Mouse (Mus musculus) liver, embryonic 15.5 days (tissue): Measurements from ENCODE around the gene Srgap2. TPM values are rescaled to one million over a fixed set of nuclear protein-coding genes. Genes with fewer than 3 reads are reported as not detected.
"Not testable (repeated sequence)": the region's sequence is repeated elsewhere in the genome, so short reads cannot be mapped to it uniquely, and the experiment has no call there.

ENCODE experiments used
- ATAC-seq: fragments of 200-750 bp; cut with Nextera tagmentation; 2 replicates; pipeline ENCODE4 v1.8.0; 2017; ENCODE audit warnings: moderate number of reproducible peaks, mild to moderate bottlenecking, moderate library complexity; ENCODE audit not compliant: insufficient read depth
- H3K27ac ChIP-seq: fragments of 300-500 bp; sonication (generic); replicated peaks from 2 replicates; pipeline ENCODE4 v1.5.1; 2015; ENCODE audit warnings: mild to moderate bottlenecking, inconsistent platforms
- H3K27me3 ChIP-seq: fragments of 300-500 bp; sonication (generic); 2 replicates; pipeline ENCODE4 v1.6.1; 2015; ENCODE audit warnings: mild to moderate bottlenecking, inconsistent platforms
- H3K36me3 ChIP-seq: fragments of 300-500 bp; sonication (generic); replicated peaks from 2 replicates; pipeline ENCODE4 v1.6.1; 2015; ENCODE audit warnings: moderate library complexity, mild to moderate bottlenecking, inconsistent platforms
- H3K4me1 ChIP-seq: fragments of 300-500 bp; sonication (generic); replicated peaks from 2 replicates; pipeline ENCODE4 v1.6.1; 2015; ENCODE audit warnings: inconsistent platforms
- H3K4me2 ChIP-seq: fragments of 300-500 bp; sonication (generic); 2 replicates; pipeline ENCODE4 v1.6.1; 2015; ENCODE audit warnings: moderate library complexity, mild to moderate bottlenecking, inconsistent platforms
- H3K4me3 ChIP-seq: fragments of 300-500 bp; sonication (generic); replicated peaks from 2 replicates; pipeline ENCODE4 v1.5.1; 2015; ENCODE audit warnings: mild to moderate bottlenecking, inconsistent platforms
- H3K9ac ChIP-seq: fragments of 300-500 bp; sonication (generic); 2 replicates; pipeline ENCODE4 v1.6.1; 2015; ENCODE audit warnings: moderate library complexity, mild to moderate bottlenecking, inconsistent platforms
- H3K9me3 ChIP-seq: fragments of 300-500 bp; sonication (generic); replicated peaks from 2 replicates; pipeline ENCODE4 v1.6.1; 2016; ENCODE audit warnings: inconsistent platforms
- WGBS: fragments of 180-500 bp; shearing (Covaris S2); methylation state at CpG from one replicate; pipeline ENCODE4 v1.1.7; 2015; ENCODE audit warnings: mixed read lengths; ENCODE audit not compliant: insufficient replicate concordance; 5-methylcytosine and 5-hydroxymethylcytosine counted together
- polyA plus RNA-seq: library from polyadenylated mRNA; unstranded; fragments of >200 nt; fragmentation: Nextera tagmentation; extraction: Ambion mirVana; gene quantifications from 2 replicates; pipeline ENCODE4 v1.2.1, GENCODE M21; 2015

The Srgap2 gene
- 3.8 and 4.3 TPM in 2 replicates for polyA plus RNA-seq

- Histone ChIP-seq H3K27me3 (no peaks in the 10 kb centered on the region), H3K27ac (peak within 1 kb of the TSS; percentile 94), H3K4me1 (peaks cover 54% of the 10 kb centered on the region), H3K9me3 (no peaks in the 10 kb centered on the region), H3K9ac (peak within 1 kb of the TSS; percentile 90), H3K4me2 (peak within 1 kb of the TSS; percentile 99), H3K4me3 (peak within 1 kb of the TSS; percentile 90), H3K36me3 (no peaks in the 10 kb centered on the region)
- under 1% methylated on average over 44 of the region's 44 CpGs for WGBS
- ATAC-seq, result peak; percentile 94
Observed at GRCm38 (mm10) chr1:131527281-131528080, at the start of gene Srgap2, which contains the start of gene Fam72a. Srgap2 (minus strand) TSS chr1:131527352. Fam72a (plus strand) TSS chr1:131527903.

GRCm38 (mm10) chr1:131573721-131574120, 46.6 kb upstream of the Srgap2 start:
- H3K4me3 ChIP-seq, result no peak overlapping the region
- ATAC-seq, result peak; percentile 94
- no peak overlapping the region for H3K9ac ChIP-seq
- no peak overlapping the region for H3K27ac ChIP-seq
- no peak overlapping the region for H3K4me2 ChIP-seq
- H3K4me1 ChIP-seq, result no peaks in the 10 kb centered on the region
- no peaks in the 10 kb centered on the region for H3K27me3 ChIP-seq
- H3K9me3 ChIP-seq, result no peaks in the 10 kb centered on the region
- no peaks in the 10 kb centered on the region for H3K36me3 ChIP-seq
- 67% methylated on average over 14 of the region's 14 CpGs for WGBS

- no peak for ATAC-seq
- H3K4me2 ChIP-seq, result no peak overlapping the region
- H3K36me3 ChIP-seq, result no peaks in the 10 kb centered on the region
- H3K9ac ChIP-seq, result no peak overlapping the region
- no peaks in the 10 kb centered on the region for H3K4me1 ChIP-seq
- H3K27me3 ChIP-seq, result no peaks in the 10 kb centered on the region
- H3K4me3 ChIP-seq, result no peak overlapping the region
- H3K9me3 ChIP-seq, result no peaks in the 10 kb centered on the region
- WGBS, result 61% methylated on average over 4 of the region's 4 CpGs
- no peak overlapping the region for H3K27ac ChIP-seq
Observed at GRCm38 (mm10) chr1:131570391-131570790, 43.2 kb upstream of the Srgap2 start.

- no peaks in the 10 kb centered on the region for H3K9me3 ChIP-seq
- H3K4me3 ChIP-seq, result no peak overlapping the region
- H3K36me3 ChIP-seq, result no peaks in the 10 kb centered on the region
- H3K27ac ChIP-seq, result no peak overlapping the region
- H3K9ac ChIP-seq, result no peak overlapping the region
- no peaks in the 10 kb centered on the region for H3K27me3 ChIP-seq
- H3K4me2 ChIP-seq, result no peak overlapping the region
- no peak for ATAC-seq
- no peaks in the 10 kb centered on the region for H3K4me1 ChIP-seq
- 63% methylated on average over 6 of the region's 6 CpGs for WGBS
Observed at GRCm38 (mm10) chr1:131569721-131570120, 42.6 kb upstream of the Srgap2 start.

- ATAC-seq, result peak; percentile 44
- H3K36me3 ChIP-seq, H3K4me1 ChIP-seq, H3K9ac ChIP-seq, H3K27me3 ChIP-seq, H3K4me3 ChIP-seq, H3K27ac ChIP-seq, H3K9me3 ChIP-seq: not testable (repeated sequence)
- WGBS, result 20% methylated on average over 11 of the region's 11 CpGs
- H3K4me2 ChIP-seq, result peak overlapping the region; percentile 43
Observed at GRCm38 (mm10) chr1:131566056-131566455, 38.9 kb upstream of the Srgap2 start.

GRCm38 (mm10) chr1:131562081-131562480, 34.9 kb upstream of the Srgap2 start:
- no peak for ATAC-seq
- Histone ChIP-seq H3K9me3 (no peaks in the 10 kb centered on the region), H3K4me2 (no peak overlapping the region), H3K27me3 (no peaks in the 10 kb centered on the region), H3K4me1 (no peaks in the 10 kb centered on the region), H3K4me3 (no peak overlapping the region), H3K9ac (no peak overlapping the region), H3K36me3 (no peaks in the 10 kb centered on the region), H3K27ac (no peak overlapping the region)
- 68% methylated on average over 2 of the region's 2 CpGs for WGBS

GRCm38 (mm10) chr1:131560500-131560899, 33.3 kb upstream of the Srgap2 start:
- no peak for ATAC-seq
- no peaks in the 10 kb centered on the region for H3K27me3 ChIP-seq

GRCm38 (mm10) chr1:131555042-131555812, 28.1 kb upstream of the Srgap2 start:
- no peak overlapping the region for H3K27ac ChIP-seq
- no peaks in the 10 kb centered on the region for H3K9me3 ChIP-seq
- whole genome bisulfite sequencing, result 4% methylated on average over 13 of the region's 13 CpGs
- 0 out of 2 replicates have a peak overlapping the region, but pooled peaks have one; percentile 25 for H3K4me2 ChIP-seq
- H3K4me3 ChIP-seq, result no peak overlapping the region
- no peaks in the 10 kb centered on the region for H3K27me3 ChIP-seq
- no peak overlapping the region for H3K9ac ChIP-seq
- no peak for ATAC-seq
- no peaks in the 10 kb centered on the region for H3K36me3 ChIP-seq
- H3K4me1 ChIP-seq, result no peaks in the 10 kb centered on the region

More at GRCm38 (mm10) chr1:131560500-131560899, 33.3 kb upstream of the Srgap2 start:
- Histone ChIP-seq H3K27ac (no peak overlapping the region), H3K9ac (no peak overlapping the region), H3K36me3 (no peaks in the 10 kb centered on the region), H3K9me3 (no peaks in the 10 kb centered on the region), H3K4me3 (no peak overlapping the region), H3K4me1 (no peaks in the 10 kb centered on the region), H3K4me2 (no peak overlapping the region)

- no peak overlapping the region for H3K27ac ChIP-seq
- H3K9me3 ChIP-seq, result no peaks in the 10 kb centered on the region
- H3K27me3 ChIP-seq, result no peaks in the 10 kb centered on the region
- H3K4me2 ChIP-seq, result no peak overlapping the region
- H3K9ac ChIP-seq, result no peak overlapping the region
- no peaks in the 10 kb centered on the region for H3K4me1 ChIP-seq
- no peak overlapping the region for H3K4me3 ChIP-seq
- H3K36me3 ChIP-seq, result no peaks in the 10 kb centered on the region
- no peak for ATAC-seq
Observed at GRCm38 (mm10) chr1:131553428-131553827, 26.3 kb upstream of the Srgap2 start.

- no peaks in the 10 kb centered on the region for H3K36me3 ChIP-seq
- H3K27me3 ChIP-seq, result no peaks in the 10 kb centered on the region
- H3K4me2 ChIP-seq, result no peak overlapping the region
- no peak overlapping the region for H3K9ac ChIP-seq
- 59% methylated on average over 2 of the region's 2 CpGs for WGBS
- no peak overlapping the region for H3K4me3 ChIP-seq
- no peak for ATAC-seq
- no peaks in the 10 kb centered on the region for H3K9me3 ChIP-seq
- no peaks in the 10 kb centered on the region for H3K4me1 ChIP-seq
- no peak overlapping the region for H3K27ac ChIP-seq
Observed at GRCm38 (mm10) chr1:131551956-131552355, 24.8 kb upstream of the Srgap2 start.

GRCm38 (mm10) chr1:131548494-131549365, 21.6 kb upstream of the Srgap2 start:
- Histone ChIP-seq H3K27ac (no peak overlapping the region), H3K27me3 (no peaks in the 10 kb centered on the region), H3K4me2 (no peak overlapping the region), H3K9me3 (no peaks in the 10 kb centered on the region), H3K4me3 (no peak overlapping the region), H3K9ac (no peak overlapping the region), H3K36me3 (no peaks in the 10 kb centered on the region), H3K4me1 (no peaks in the 10 kb centered on the region)
- no peak for ATAC-seq
- 43% methylated on average over 8 of the region's 8 CpGs for WGBS
